Mouse (Mus musculus): ENCODE measurements around the gene Rsf1. TPM values are rescaled to one million over a fixed set of nuclear protein-coding genes. Genes with fewer than 3 reads are reported as not detected.

Rsf1 gene
- total RNA-seq, 1 experiment from 2014 or later = 30.6 TPM

GRCm38 (mm10) chr7:97632897-97633296 lies 53.2 kb downstream of the Rsf1 start:
- DNase-seq = no peak

- no peak for DNase-seq
These were observed 65.4 kb downstream of the Rsf1 start for GRCm38 (mm10) chr7:97645060-97645459.

GRCm38 (mm10) chr7:97647656-97648055 lies 68.0 kb downstream of the Rsf1 start:
- no peak for DNase-seq

- no peak for DNase-seq
These were observed 71.0 kb downstream of the Rsf1 start for GRCm38 (mm10) chr7:97650729-97651128.

- no peak for DNase-seq
These were observed 76.5 kb downstream of the Rsf1 start for GRCm38 (mm10) chr7:97656144-97656543.

- no peak for DNase-seq
These were observed 81.9 kb downstream of the Rsf1 start for GRCm38 (mm10) chr7:97661634-97662033.

GRCm38 (mm10) chr7:97679239-97679638 lies 99.5 kb downstream of the Rsf1 start:
- no peak for DNase-seq

GRCm38 (mm10) chr7:97687831-97688230 lies 108.1 kb downstream of the Rsf1 start:
- DNase-seq = no peak

GRCm38 (mm10) chr7:97695441-97695840 lies 115.8 kb downstream of the Rsf1 start:
- DNase-seq = no peak

GRCm38 (mm10) chr7:97696133-97696505 lies 116.4 kb downstream of the Rsf1 start:
- DNase-seq = peak; percentile 16

- DNase-seq = peak; percentile 92
These were observed 117.0 kb downstream of the Rsf1 start, which contains the start of gene Clns1a for GRCm38 (mm10) chr7:97696506-97697254. Gene Clns1a, plus strand, starts transcription at chr7:97696634.

GRCm38 (mm10) chr7:97700173-97700572 lies 120.5 kb downstream of the Rsf1 start:
- no peak for DNase-seq

- no peak for DNase-seq
These were observed 121.4 kb downstream of the Rsf1 start for GRCm38 (mm10) chr7:97701106-97701505.

GRCm38 (mm10) chr7:97707123-97707522 lies 127.4 kb downstream of the Rsf1 start:
- no peak for DNase-seq

GRCm38 (mm10) chr7:97707809-97708208 lies 128.1 kb downstream of the Rsf1 start:
- DNase-seq = no peak

GRCm38 (mm10) chr7:97709204-97709603 lies 129.5 kb downstream of the Rsf1 start:
- DNase-seq = no peak

- no peak for DNase-seq
These were observed 135.0 kb downstream of the Rsf1 start for GRCm38 (mm10) chr7:97714651-97715050.

GRCm38 (mm10) chr7:97717326-97717725 lies 137.6 kb downstream of the Rsf1 start:
- DNase-seq = no peak

- DNase-seq = no peak
These were observed 139.4 kb downstream of the Rsf1 start for GRCm38 (mm10) chr7:97719078-97719477.

- no peak for DNase-seq
These were observed 140.4 kb downstream of the Rsf1 start for GRCm38 (mm10) chr7:97720109-97720508.

- no peak for DNase-seq
These were observed 142.7 kb downstream of the Rsf1 start for GRCm38 (mm10) chr7:97722278-97722918.

GRCm38 (mm10) chr7:97723646-97724538 lies 144.2 kb downstream of the Rsf1 start:
- DNase-seq = no peak

- DNase-seq = no peak
These were observed 145.7 kb downstream of the Rsf1 start for GRCm38 (mm10) chr7:97725401-97725800.

All from adrenal gland, postnatal 25 days (tissue).